Mouse (Mus musculus) heart, adult 9 months (tissue): ENCODE measurements around the gene Fgb.

Experiments used
- DNase-seq, 2 experiments: peaks; one replicate each; pipeline ENCODE4 v3.0.0; 2022; ENCODE audit warnings: low spot score in 2 of 2

Gene Fgb

DNA sequence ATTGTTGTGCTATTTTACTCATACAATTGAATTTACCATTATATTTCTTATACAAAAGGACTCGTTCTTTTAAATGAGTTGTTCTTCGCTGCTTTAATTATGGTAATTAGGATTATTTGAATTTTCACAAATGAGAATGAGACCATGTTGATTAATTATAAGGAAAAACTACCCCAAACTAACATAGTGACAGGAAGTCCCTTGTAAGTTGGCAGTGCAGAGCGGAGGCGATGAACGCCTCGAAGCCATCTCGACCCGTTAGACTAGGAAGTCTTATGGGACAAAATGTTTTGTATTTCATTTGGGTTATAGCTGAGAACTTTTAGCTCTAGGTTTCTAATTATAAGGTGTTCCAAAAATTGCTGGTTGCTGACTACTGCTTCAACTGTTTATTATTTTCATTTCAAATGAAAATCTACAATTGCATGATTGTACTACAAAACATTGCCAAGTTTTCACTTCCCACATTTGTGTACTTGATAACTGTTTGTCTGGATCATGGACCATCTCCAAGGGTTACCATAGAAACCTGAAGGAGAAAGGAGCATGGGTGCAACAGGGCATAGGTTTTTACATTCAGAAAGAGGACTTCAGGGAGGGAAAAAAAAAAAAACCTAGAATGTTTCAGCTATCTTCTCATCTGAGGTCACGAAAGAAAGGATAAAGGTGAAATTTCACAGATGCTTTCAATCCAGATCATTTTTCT is 22.0 kb downstream of the Fgb start:
- DNase-seq = no peak

DNA sequence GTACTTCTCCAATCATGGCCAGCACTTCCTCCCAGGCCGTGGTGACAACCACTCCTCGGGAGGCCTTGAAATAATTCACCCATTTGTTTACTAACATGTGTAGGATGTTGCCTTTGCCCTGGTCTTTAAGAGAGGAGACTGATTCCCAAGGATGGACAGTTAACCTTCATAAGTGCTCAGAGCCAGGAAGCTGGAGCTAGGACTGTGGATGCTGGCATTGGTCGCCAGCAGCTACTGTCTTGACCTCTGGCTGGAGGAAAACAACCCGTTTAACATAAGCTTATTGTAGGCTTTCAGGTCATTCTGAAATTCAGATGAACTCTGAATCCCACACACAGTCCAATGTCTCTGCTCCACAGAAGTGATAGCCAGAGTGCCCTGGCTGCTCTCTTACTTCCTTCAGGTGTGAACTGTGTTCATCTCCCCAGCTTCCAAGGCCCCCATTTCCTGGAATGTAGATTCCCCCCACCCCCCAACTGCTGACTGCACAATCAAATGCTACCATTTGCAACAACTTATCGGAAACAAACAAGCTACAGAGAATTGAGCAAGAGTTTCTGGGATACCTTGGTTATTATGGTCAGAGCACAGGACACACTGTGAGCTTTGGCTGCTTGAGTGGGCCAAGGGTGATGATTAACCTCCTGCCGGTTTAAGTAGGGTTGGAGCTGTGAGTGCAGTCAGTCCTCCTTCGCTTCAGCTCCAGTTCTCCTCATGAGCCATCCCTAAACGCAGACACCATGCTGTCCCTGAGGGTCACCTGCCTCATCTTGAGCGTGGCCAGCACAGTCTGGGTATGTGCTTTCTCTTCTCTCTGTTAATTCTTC is 24.0 kb downstream of the Fgb start, which contains the start of gene Fga:
Fga (plus strand) TSS at position 602 of the 827 bp plus-strand sequence.
- no peak for DNase-seq

DNA sequence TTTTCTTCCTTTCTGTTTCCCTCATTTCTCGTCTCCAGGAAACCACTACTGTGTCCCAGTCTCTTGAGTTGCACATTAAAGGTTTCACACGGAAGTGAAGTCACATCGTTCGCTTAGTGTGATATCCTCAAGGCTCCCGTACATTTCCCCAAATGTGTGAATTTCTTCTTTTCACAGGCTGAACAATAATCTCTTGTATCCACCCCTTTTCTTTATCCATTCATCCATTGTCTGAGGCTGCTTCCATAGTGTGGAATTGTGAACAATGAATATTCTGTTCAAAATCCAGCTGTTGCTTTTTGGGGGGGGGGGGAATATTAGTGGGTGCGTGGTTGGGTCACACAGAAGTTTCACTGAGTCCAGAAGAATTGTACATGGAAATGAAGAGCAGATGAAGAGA is 24.6 kb downstream of the Fgb start:
- DNase-seq = no peak

DNA sequence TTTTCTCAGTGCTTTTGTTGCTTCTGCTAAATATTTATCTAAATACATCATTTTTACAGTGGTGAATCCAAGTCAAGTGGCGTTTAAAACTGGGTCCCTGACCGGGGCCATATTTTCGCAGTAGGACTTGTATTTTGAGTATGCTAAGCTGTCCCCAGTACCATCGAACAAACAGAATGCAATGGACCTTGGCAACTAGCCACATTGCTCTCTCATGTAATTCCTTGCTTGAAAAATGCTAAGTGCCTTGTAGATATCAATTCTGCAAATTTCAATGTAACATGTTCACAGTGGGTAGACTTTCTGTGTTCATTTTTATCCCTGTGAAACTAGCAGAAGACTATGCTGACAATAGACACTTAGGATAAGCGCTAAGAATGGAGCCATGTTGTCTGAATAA is 28.5 kb downstream of the Fgb start:
- DNase-seq = no peak

DNA sequence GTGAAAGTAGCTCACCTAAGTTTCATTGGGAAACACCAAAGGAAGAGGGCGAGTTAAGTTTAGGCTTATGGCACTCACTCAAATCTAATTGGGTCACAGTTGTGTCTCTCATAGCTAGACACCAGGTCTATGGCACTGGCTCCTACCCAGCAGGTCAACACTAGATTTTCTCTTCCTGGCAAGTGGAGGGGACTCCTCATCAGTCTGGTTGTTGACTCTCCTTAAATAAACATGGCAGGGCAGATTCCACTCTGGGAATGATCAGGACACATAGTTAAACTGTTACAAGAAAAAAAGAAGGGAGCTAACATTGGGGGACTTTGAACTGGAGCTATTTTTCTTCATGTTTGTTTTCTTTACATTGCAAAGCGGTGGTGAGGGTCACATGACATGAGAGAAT is 29.3 kb downstream of the Fgb start:
- DNase-seq = no peak

DNA sequence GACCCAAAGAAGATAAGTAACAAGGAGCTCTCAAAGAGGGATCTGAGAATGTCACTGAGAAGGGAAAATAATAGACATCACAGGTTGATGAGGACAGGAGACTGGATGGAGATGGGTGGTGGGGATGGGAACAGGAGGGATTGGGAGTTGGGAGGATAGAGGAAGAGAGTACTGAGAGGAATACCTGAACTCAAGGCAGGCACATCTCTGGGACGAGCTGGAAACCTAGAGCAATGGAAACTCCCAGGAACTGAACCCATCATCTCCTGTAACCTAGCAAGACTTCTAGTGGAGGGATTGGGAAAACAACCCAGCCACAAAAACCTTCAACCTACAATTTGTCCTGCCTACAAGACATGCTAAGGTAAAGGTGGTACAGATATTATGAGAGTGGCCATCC is 33.4 kb downstream of the Fgb start:
- no peak for DNase-seq

DNA sequence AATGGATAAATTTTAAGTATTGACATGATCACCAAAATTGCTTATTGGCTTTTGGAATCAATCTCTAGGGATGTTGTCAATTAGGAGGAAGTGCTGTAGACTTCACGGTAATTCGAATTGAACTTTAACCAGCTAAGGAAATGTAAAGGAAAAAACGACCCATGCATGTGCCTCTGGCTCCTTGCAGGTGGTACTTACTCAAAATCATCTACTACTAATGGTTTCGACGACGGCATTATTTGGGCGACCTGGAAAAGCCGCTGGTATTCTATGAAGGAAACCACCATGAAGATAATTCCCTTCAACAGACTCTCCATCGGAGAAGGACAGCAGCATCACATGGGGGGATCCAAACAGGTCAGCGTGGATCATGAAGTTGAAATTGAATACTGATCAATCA is 35.7 kb downstream of the Fgb start:
- no peak for DNase-seq

DNA sequence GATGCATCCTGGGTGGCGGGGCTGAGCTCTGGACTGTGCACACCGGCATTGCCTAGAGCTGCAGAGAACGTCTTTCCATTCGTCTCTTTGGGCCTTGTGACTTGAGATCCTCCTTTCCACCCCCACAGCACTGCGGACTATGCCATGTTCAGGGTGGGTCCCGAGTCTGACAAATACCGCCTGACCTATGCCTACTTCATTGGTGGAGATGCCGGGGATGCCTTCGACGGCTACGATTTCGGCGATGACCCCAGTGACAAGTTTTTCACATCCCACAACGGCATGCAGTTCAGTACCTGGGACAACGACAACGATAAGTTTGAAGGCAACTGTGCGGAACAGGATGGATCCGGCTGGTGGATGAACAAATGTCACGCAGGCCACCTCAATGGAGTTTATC is 37.0 kb downstream of the Fgb start:
- DNase-seq = no peak

DNA sequence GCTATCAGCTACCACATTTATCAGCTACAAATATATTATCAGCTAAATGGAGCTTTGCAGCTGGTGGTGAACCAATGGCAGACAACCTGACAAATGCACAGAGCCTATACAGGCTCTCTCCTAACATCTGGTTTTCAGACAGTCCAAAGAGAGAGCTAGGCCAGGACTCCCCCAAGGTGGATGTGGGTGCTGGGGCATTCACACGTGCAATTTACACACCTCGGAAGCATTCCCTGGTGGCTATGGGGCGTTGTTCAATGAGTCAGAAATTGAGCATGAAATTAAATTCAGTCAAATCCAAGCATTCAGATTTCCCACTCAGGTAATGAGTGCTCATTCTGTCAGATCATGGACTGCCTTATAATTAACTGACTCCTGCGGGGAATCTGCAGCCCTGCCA is 38.1 kb downstream of the Fgb start:
- no peak for DNase-seq

DNA sequence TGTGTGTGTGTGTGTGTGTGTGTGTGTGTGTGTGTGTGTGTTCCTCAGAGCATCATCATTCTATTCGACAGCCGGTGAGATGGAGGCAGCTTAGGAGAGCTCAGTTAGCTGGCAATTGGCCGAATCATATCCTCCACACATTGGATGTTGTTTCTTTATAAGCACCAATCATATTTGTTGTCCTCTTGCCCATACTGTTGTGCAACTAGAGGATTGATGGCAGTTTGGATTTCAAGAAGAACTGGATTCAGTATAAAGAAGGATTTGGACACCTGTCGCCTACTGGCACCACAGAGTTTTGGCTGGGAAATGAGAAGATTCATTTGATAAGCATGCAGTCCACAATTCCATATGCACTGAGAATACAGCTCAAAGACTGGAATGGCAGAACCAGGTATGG is 38.5 kb downstream of the Fgb start:
- DNase-seq = no peak

DNA sequence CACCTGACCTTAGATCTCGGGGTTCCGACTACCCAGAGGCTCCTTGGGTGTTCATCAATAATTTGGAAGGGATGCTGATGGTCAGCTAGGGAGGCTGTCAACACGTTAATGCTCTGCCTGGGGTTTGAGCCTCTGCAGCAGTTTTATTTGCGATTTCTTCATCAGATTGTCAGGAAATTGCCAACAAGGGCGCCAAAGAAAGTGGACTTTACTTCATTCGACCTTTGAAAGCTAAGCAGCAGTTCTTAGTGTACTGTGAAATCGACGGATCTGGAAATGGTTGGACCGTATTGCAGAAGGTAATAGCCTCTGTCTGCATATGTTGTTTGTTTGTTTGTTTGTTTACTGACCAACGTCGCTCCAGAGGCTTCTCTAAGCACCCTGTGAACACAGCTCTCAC is 39.4 kb downstream of the Fgb start:
- DNase-seq = no peak

DNA sequence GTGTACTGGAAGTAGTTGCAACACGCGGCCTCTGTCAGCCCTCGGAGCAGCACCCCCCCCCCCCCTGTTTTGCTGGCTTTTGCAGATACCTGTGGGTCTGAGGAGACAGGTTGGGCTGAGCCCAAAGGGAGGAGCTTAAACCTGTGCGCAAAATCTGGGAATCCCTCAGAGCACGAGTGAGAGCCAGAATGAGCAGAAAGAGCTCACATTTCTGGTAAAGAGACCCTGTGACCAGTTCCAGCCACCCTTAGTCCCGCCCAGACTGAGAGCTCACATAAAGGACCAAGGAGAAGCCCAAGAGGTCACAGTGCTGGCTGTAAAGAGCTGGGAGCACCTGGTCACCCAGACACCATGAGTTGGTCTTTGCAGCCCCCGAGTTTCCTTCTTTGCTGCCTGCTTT is 42.1 kb downstream of the Fgb start, which contains the start of gene Fgg:
Fgg (plus strand) TSS at position 168 of the 400 bp plus-strand sequence.
- DNase-seq = no peak

DNA sequence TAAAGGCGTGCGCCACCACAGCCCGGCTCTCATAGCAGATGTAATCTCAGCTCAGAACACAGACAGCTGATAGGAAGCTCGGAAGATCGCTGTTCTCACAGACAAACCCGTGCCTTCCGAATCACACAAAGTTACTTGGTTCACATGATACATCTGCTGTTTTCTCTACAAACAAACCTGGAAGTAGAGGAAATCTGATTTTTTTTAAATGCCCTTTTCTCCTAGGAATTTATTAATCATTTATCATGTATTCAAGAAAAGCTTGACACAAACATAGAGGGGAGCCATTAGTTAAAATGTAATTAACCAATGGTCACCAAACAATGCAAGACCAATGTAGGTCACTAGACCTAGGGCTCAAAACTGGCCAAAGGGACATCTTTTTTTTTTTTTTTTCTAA is 44.9 kb downstream of the Fgb start:
- DNase-seq = no peak

DNA sequence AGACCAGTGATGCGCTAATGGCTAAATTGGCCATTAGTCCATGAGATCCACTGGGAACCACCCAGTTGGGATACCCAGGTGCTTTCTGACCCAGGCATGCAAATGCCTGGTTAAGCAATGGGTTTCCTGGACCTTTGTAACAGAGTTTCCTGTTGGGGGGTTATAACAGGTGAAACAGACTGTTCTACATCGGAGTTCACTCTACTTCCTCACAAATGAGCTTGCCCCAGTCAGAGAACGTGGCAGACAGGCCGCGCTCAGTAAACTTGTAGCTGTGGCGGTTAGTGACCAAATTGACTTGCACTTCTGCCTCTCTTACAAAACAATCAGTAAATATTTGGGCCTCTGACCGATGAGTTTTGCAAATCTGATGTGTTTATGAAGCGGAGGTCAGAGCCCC is 46.6 kb downstream of the Fgb start:
- no peak for DNase-seq

DNA sequence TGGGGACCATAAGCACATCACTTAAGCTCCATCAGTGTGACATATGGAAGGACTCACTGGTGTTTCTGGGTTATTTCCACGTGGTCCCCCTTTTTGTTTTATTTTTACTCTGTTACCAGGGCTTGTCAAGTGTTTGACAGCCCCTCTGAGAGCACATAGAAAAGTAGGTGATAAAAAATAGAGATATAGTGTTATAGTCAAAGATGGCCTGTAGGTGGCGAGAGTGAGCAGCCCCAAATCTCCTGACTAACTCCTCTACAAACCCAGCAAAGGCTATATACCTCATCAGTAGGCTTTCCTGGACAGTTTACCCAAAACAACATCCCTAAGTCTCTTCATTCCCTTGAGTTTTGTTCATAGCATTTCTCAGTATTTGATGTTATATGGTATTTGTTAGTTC is 47.5 kb downstream of the Fgb start:
- DNase-seq = no peak

DNA sequence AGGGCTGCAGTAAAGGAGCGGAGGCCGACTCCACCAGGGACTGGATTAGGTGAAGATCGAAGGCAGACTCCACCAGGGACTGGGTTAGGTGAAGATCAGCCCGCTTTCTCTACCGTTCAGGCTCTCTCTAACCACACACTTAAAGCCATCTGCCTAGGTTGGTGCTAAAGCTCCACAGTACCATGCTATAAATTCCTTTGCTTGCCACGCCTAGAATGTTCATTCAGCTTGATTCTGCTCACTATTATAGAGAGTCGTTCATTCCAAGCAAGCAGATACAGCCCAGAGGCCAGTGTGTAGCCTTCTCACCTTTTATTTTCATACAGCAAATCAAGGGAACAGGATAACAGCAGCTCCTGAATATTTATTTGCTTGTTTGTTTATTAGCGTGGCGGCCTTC is 49.7 kb downstream of the Fgb start:
- DNase-seq = no peak

DNA sequence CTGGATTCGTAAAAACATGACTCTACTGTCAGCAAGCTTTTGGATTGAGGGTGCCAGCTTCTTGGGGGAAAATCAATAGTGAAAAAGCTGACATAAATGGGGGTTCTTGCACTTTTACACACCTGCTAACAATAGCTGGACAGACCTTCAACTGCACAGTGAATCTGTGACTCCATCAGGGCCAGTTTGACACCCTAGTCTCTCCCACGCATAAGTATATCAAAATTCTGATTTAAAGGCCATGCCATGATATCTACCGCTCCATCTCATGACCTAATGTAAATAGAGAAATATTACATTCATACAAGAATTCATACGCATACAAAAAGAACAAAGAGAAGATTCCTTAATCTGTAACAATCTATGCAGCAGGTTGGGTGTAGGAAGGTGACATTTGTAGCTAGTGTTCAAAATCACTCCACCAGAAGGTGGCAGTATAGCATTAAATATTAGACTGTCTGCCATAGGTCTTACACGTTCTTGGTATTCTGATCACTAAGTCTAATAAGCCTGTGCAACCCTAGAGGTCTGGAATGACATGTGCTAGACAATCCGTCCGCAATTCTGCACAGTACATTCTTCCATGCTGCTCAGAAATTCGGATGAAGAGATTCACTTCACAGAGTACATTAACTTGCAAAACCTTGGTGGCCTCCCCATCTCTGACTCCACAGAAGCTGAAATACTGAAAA is 50.7 kb downstream of the Fgb start:
- peak in 1 of 2 experiments; percentile 33 for DNase-seq

DNA sequence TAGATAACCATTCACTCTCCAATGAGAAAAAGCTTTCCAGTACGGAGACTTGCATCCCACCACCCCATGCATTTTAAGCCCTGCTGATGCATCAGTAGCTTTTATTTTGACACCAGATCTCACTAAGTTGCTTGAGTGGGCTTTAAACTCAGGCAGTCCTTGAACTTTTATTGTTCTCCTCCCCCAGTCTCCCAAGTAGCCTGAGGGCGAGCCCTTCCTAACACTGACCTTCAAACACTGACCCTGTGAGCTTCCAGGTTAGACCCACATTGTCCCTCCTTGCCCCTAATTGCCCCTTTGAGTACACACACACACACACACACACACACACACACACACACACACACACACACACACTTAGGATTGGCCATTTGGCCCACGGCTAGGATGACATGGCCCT is 53.0 kb downstream of the Fgb start:
- DNase-seq = no peak

DNA sequence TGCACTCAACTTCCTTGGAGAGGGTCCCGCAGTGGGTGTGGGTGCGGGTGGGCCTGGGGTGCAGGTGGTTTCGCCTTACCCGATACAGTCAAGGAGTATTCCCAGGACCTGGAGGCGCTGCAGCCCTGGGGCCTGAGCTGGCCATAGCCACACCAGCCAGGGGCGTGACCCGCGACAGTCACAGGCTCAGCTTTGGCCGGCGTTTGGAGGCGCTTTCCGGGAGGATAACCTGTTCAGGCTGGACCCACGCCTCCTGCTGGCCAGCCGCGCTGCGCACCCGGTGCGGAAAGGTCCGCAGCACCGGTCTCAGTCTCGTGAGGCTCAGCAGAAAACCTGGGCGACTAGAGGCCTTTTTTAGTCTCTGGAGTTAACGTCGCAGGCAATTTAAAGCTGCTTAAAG is 54.3 kb downstream of the Fgb start:
- DNase-seq = peak; percentile 11 to 16

DNA sequence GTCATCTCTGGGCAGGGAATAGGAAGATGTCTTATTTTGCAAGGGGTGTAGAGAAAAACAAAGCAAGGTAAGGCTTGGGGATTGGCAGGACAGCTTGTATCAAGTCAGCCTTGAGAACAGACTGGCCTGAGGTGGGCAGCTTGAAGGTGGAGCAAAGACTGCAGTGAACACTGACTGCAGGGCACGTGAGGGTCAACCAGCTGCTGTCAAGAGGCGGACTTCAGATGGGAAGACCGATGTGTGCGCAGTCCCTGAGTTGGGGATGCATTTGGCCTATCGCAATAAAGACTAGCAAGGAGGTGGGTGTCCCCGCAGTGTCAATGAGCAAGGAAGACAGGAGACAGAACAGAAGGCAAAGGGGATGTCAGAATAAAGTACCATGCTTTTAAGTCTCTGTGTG is 56.7 kb downstream of the Fgb start:
- no peak for DNase-seq

DNA sequence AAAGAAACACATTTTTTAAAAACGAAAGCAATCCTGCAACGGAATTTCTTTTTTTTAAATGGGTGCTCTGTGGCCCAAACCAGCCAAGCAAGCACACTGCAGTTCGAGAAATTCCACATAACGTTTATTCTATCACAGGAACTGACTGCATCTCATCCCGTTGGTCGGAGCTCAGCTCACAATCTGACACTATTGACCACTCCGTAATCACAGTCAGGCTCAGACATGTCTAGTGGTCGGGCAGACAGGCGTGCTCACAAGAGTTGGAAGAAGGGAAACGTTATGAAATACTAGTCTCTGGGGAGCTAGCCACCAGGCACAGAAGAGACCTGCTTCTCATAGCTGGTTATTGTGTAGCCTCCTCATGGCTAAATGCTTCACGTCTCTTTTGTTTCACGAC is 57.7 kb downstream of the Fgb start:
- DNase-seq = no peak
